Mouse (Mus musculus): ENCODE results near the gene Mapk8ip3. TPM values are rescaled to one million over a fixed set of nuclear protein-coding genes. Genes with fewer than 3 reads are reported as not detected.
A peak's percentile ranks its signal among the peaks of the same experiment; 100 is the strongest.
"Not testable (repeated sequence)": the region's sequence is repeated elsewhere in the genome, so short reads cannot be mapped to it uniquely, and the experiment has no call there.

Mapk8ip3 gene
- polyA plus RNA-seq (2016; fragmentation: Nextera tagmentation; extraction: Ambion mirVana): 55.8 and 59.5 TPM in 2 replicates

- WGBS: under 1% methylated on average over 78 of the region's 78 CpGs
- H3K27me3 ChIP-seq: no peaks in the 10 kb centered on the region
- H3K4me2 ChIP-seq (replicated peaks): peak within 1 kb of the TSS; percentile 77
- H3K9ac ChIP-seq: peak within 1 kb of the TSS; percentile 90
- peaks cover 15% of the 10 kb centered on the region for H3K4me1 ChIP-seq
- peak; percentile 97 for ATAC-seq (ENCODE audit: insufficient number of reproducible peaks, insufficient read depth, low FRiP score, low TSS enrichment)
- peak within 1 kb of the TSS; percentile 81 for H3K27ac ChIP-seq
- no peaks in the 10 kb centered on the region for H3K36me3 ChIP-seq
- no peaks in the 10 kb centered on the region for H3K9me3 ChIP-seq
- peak within 1 kb of the TSS; percentile 98 for H3K4me3 ChIP-seq
These were observed at the start of gene Mapk8ip3 for GRCm38 (mm10) chr17:24936259-24937237. Gene Mapk8ip3 (minus strand): TSS chr17:24936977.

- 0 out of 2 replicates have a peak, but pooled peaks have one; percentile 18 for ATAC-seq (ENCODE audit: insufficient number of reproducible peaks, insufficient read depth, low FRiP score, low TSS enrichment)
- Histone ChIP-seq H3K4me2 (replicated peaks) (peak overlapping the region; percentile 73), H3K27me3 (no peaks in the 10 kb centered on the region), H3K36me3 (peaks cover 41% of the 10 kb centered on the region), H3K4me3 (peak overlapping the region; percentile 80), H3K9me3 (no peaks in the 10 kb centered on the region), H3K4me1 (peaks cover 12% of the 10 kb centered on the region), H3K9ac (0 out of 2 replicates have a peak overlapping the region, but pooled peaks have one; percentile 78), H3K27ac (0 out of 2 replicates have a peak overlapping the region, but pooled peaks have one; percentile 17)
- WGBS: 16% methylated on average over 21 of the region's 21 CpGs
These were observed 24.3 kb upstream of the Mapk8ip3 start for GRCm38 (mm10) chr17:24960852-24961715.

GRCm38 (mm10) chr17:24960135-24960851 lies 23.5 kb upstream of the Mapk8ip3 start, which contains the start of gene Jpt2:
Gene Jpt2 (minus strand): TSS chr17:24960689.
- under 1% methylated on average over 59 of the region's 59 CpGs for WGBS

DNA sequence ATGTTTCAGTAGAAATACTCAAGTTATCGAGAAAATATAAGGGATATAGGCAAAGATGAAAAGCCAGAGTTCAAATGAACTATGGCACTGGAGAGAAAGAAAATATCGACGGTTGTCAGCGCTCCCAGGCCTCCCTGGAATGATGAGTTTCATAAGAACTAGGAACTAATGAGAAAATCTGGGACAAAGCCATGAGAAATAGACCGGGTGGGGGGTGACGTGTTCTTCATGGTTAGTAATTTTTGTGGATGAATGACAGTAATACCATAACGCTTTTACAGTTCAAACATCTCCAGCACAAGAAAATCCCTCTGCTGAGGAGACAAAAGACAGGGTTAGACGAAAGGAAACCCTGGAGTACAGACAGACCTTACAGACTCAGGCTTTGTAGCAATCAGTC lies 22.6 kb upstream of the Mapk8ip3 start:
- Histone ChIP-seq H3K4me1 (peaks cover 12% of the 10 kb centered on the region), H3K27ac (peak overlapping the region; percentile 85; the same call in 1 of the 2 replicates), H3K9ac (peak overlapping the region; percentile 78), H3K36me3 (peaks cover 37% of the 10 kb centered on the region), H3K4me2 (replicated peaks) (peak overlapping the region; percentile 73), H3K27me3 (no peaks in the 10 kb centered on the region), H3K9me3 (no peaks in the 10 kb centered on the region), H3K4me3 (peak overlapping the region; percentile 80)
- no peak for ATAC-seq (ENCODE audit: insufficient number of reproducible peaks, insufficient read depth, low FRiP score, low TSS enrichment)
- 51% methylated on average over 8 of the region's 8 CpGs for WGBS

More at GRCm38 (mm10) chr17:24960135-24960851, 23.5 kb upstream of the Mapk8ip3 start, which contains the start of gene Jpt2:
- Histone ChIP-seq H3K4me2 (replicated peaks) (peak within 1 kb of the TSS; percentile 73), H3K9ac (peak within 1 kb of the TSS; percentile 78), H3K4me3 (peak within 1 kb of the TSS; percentile 80), H3K36me3 (peaks cover 41% of the 10 kb centered on the region), H3K4me1 (peaks cover 12% of the 10 kb centered on the region), H3K27me3 (no peaks in the 10 kb centered on the region), H3K27ac (peak within 1 kb of the TSS; percentile 85), H3K9me3 (no peaks in the 10 kb centered on the region)
- peak; percentile 100 for ATAC-seq (ENCODE audit: insufficient number of reproducible peaks, insufficient read depth, low FRiP score, low TSS enrichment)

- no peak for ATAC-seq (ENCODE audit: insufficient number of reproducible peaks, insufficient read depth, low FRiP score, low TSS enrichment)
- H3K4me3 ChIP-seq: no peak overlapping the region
- H3K9ac ChIP-seq: no peak overlapping the region
- H3K9me3 ChIP-seq: no peaks in the 10 kb centered on the region
- WGBS: 91% methylated on average over 2 of the region's 2 CpGs
- no peaks in the 10 kb centered on the region for H3K27me3 ChIP-seq
- no peak overlapping the region for H3K27ac ChIP-seq
- H3K4me2 ChIP-seq (replicated peaks): no peak overlapping the region
- peaks cover 43% of the 10 kb centered on the region for H3K36me3 ChIP-seq
- 0 out of 2 replicates have a peak, but pooled peaks cover 3% of the 10 kb centered on the region for H3K4me1 ChIP-seq
These were observed 16.5 kb upstream of the Mapk8ip3 start for GRCm38 (mm10) chr17:24953291-24953690.

DNA sequence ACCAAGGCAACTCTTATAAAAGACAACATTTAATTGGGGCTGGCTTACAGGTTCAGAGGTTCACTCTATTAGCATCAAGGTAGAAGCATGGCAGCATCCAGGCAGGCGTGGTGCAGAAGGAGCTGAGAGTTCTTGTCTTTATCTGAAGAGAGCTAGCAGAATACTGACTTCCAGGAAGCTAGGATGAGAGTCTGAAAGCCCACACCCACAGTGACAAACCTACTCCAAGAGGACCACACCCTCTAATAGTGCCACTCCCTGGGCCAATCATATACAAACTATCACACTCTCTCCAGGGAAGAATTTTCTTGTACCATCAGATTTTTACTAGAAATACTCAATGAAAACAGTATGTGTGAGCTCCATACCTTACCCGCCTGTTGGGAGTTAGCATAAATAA lies 13.9 kb upstream of the Mapk8ip3 start:
- ATAC-seq (ENCODE audit: insufficient number of reproducible peaks, insufficient read depth, low FRiP score, low TSS enrichment): no peak
- Histone ChIP-seq H3K27ac (no peak overlapping the region), H3K4me1 (0 out of 2 replicates have a peak, but pooled peaks cover 3% of the 10 kb centered on the region), H3K4me3 (no peak overlapping the region), H3K9ac (no peak overlapping the region), H3K4me2 (replicated peaks) (no peak overlapping the region), H3K9me3 (no peaks in the 10 kb centered on the region), H3K36me3 (peaks cover 62% of the 10 kb centered on the region), H3K27me3 (no peaks in the 10 kb centered on the region)
- WGBS: 81% methylated on average over 2 of the region's 2 CpGs

DNA sequence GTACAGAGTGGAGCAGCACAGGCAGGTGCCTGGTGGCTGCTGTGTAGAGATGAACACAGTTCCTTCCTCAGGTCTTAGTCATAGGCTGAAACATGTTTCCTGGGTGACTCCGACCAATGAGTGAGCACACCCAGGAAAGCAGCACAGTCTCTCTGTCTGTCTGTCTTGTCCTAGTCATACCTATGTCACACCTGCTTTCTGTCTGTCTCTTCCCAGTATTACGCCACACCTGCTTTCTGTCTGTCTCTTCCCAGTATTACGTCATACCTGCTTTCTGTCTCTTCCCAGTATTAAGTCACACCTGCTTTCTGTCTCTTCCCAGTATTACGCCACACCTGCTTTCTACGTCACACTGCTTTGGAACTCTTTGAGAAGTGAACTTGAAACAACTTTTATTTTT lies 11.4 kb upstream of the Mapk8ip3 start:
- Histone ChIP-seq H3K27me3 (no peaks in the 10 kb centered on the region), H3K27ac (no peak overlapping the region), H3K9me3 (no peaks in the 10 kb centered on the region), H3K4me3 (no peak overlapping the region), H3K36me3 (peaks cover 65% of the 10 kb centered on the region), H3K4me1 (0 out of 2 replicates have a peak, but pooled peaks cover 3% of the 10 kb centered on the region), H3K4me2 (replicated peaks) (no peak overlapping the region), H3K9ac (no peak overlapping the region)
- WGBS: 97% methylated on average over 5 of the region's 5 CpGs
- no peak for ATAC-seq (ENCODE audit: insufficient number of reproducible peaks, insufficient read depth, low FRiP score, low TSS enrichment)

DNA sequence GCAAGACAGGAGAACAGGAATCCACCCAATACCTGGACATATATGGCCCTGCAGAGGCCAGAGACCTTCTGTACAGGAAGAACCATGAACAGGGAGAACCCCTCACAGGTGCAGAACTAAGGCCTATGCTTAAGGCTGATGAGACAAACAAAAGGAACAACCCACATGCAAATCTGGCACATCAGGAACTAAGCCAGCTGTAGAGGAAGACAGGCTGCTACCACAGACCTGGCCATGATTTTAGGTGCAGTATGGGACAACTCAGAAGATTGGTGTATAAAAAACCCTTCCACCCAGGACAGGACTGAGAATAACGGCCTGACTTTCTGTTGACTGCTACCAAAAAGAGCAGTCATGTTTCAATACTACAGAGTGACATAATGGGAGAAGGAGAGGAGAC lies 6.8 kb upstream of the Mapk8ip3 start:
- WGBS: 88% methylated on average over 1 of the region's 1 CpGs
- H3K36me3 ChIP-seq: peaks cover 54% of the 10 kb centered on the region
- not testable (repeated sequence) for H3K4me1 ChIP-seq; H3K27ac ChIP-seq; H3K9me3 ChIP-seq; ATAC-seq (ENCODE audit: insufficient number of reproducible peaks, insufficient read depth, low FRiP score, low TSS enrichment); H3K4me3 ChIP-seq; H3K27me3 ChIP-seq; H3K4me2 ChIP-seq (replicated peaks); H3K9ac ChIP-seq

- Histone ChIP-seq H3K4me2 (replicated peaks) (no peak overlapping the region), H3K9me3 (no peaks in the 10 kb centered on the region), H3K27ac (no peak overlapping the region), H3K27me3 (no peaks in the 10 kb centered on the region), H3K36me3 (peaks cover 49% of the 10 kb centered on the region), H3K9ac (no peak overlapping the region), H3K4me1 (no peaks in the 10 kb centered on the region), H3K4me3 (no peak overlapping the region)
- 91% methylated on average over 7 of the region's 7 CpGs for WGBS
- ATAC-seq (ENCODE audit: insufficient number of reproducible peaks, insufficient read depth, low FRiP score, low TSS enrichment): no peak
These were observed 6.3 kb upstream of the Mapk8ip3 start for GRCm38 (mm10) chr17:24943036-24943435.

DNA sequence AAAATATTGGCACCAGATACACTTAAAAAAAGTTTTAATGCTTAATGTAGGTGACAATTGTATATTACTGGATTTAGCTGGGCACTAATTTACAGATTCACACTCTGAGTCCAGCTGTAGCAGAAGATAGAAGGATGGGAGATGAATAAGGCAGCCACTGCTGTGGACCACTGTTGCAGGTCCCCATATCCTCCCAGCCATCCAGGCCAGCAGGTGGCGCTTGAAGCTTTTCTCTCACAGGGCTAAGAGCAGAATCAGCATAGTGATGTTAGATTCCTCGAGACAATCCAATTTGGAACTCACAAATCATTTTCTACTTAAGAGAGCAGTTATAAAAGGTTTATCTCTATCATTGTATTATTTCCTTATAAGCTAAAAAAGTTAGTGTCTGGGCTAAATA lies 5.7 kb upstream of the Mapk8ip3 start:
- not testable (repeated sequence) for H3K27ac ChIP-seq; H3K27me3 ChIP-seq; H3K4me1 ChIP-seq; H3K9me3 ChIP-seq; H3K4me2 ChIP-seq (replicated peaks); H3K4me3 ChIP-seq; H3K9ac ChIP-seq
- whole genome bisulfite sequencing: 19% methylated on average over 2 of the region's 2 CpGs
- ATAC-seq (ENCODE audit: insufficient number of reproducible peaks, insufficient read depth, low FRiP score, low TSS enrichment): 0 out of 2 replicates have a peak, but pooled peaks have one; percentile 74
- H3K36me3 ChIP-seq: peaks cover 43% of the 10 kb centered on the region

Measured in embryonic facial prominence, embryonic 12.5 days (tissue).